Mouse (Mus musculus) cerebellum, adult 9-10 months (tissue): ENCODE data around the gene Smpd3.

Source experiments
- DNase-seq: peaks from one replicate; pipeline ENCODE4 v3.0.0; 2022

Gene Smpd3

GRCm38 (mm10) chr8:106337852-106338521 lies at the start of gene Smpd3:
Gene Smpd3 (minus strand): TSS chr8:106337988.
- DNase-seq: peak; percentile 100

- DNase-seq: no peak
Measured at GRCm38 (mm10) chr8:106381026-106381425, 43.2 kb upstream of the Smpd3 start.

- no peak for DNase-seq
Measured at GRCm38 (mm10) chr8:106379357-106379756, 41.6 kb upstream of the Smpd3 start.

GRCm38 (mm10) chr8:106378501-106379048 lies 40.8 kb upstream of the Smpd3 start:
- DNase-seq: no peak

- DNase-seq: peak; percentile 47
Measured at GRCm38 (mm10) chr8:106376862-106377261, 39.1 kb upstream of the Smpd3 start.

- no peak for DNase-seq
Measured at GRCm38 (mm10) chr8:106375957-106376356, 38.2 kb upstream of the Smpd3 start.

- DNase-seq: no peak
Measured at GRCm38 (mm10) chr8:106369069-106369468, 31.3 kb upstream of the Smpd3 start.

GRCm38 (mm10) chr8:106368501-106368900 lies 30.7 kb upstream of the Smpd3 start:
- no peak for DNase-seq

GRCm38 (mm10) chr8:106364837-106365236 lies 27.0 kb upstream of the Smpd3 start:
- DNase-seq: no peak

GRCm38 (mm10) chr8:106364278-106364677 lies 26.5 kb upstream of the Smpd3 start:
- DNase-seq: no peak

GRCm38 (mm10) chr8:106363321-106363720 lies 25.5 kb upstream of the Smpd3 start:
- no peak for DNase-seq

GRCm38 (mm10) chr8:106359650-106360338 lies 22.0 kb upstream of the Smpd3 start:
- DNase-seq: no peak

- DNase-seq: no peak
Measured at GRCm38 (mm10) chr8:106351135-106351534, 13.3 kb upstream of the Smpd3 start.

- DNase-seq: no peak
Measured at GRCm38 (mm10) chr8:106349398-106349797, 11.6 kb upstream of the Smpd3 start.

- DNase-seq: no peak
Measured at GRCm38 (mm10) chr8:106346123-106346522, 8.3 kb upstream of the Smpd3 start.

GRCm38 (mm10) chr8:106343471-106343870 lies 5.7 kb upstream of the Smpd3 start:
- no peak for DNase-seq

GRCm38 (mm10) chr8:106342828-106343227 lies 5.0 kb upstream of the Smpd3 start:
- no peak for DNase-seq

GRCm38 (mm10) chr8:106338741-106339209 lies 987 bp upstream of the Smpd3 start:
- peak; percentile 50 for DNase-seq

- peak; percentile 53 for DNase-seq
Measured at GRCm38 (mm10) chr8:106336561-106336960, 1.2 kb downstream of the Smpd3 start.

- DNase-seq: no peak
Measured at GRCm38 (mm10) chr8:106336031-106336430, 1.8 kb downstream of the Smpd3 start.

GRCm38 (mm10) chr8:106335196-106335595 lies 2.6 kb downstream of the Smpd3 start:
- DNase-seq: peak; percentile 63

GRCm38 (mm10) chr8:106333346-106333745 lies 4.4 kb downstream of the Smpd3 start:
- no peak for DNase-seq

GRCm38 (mm10) chr8:106332498-106332897 lies 5.3 kb downstream of the Smpd3 start:
- no peak for DNase-seq

- no peak for DNase-seq
Measured at GRCm38 (mm10) chr8:106326624-106327023, 11.2 kb downstream of the Smpd3 start.
